ENCODE assay signal across 21 mouse cellular contexts in the genomic region with DNA sequence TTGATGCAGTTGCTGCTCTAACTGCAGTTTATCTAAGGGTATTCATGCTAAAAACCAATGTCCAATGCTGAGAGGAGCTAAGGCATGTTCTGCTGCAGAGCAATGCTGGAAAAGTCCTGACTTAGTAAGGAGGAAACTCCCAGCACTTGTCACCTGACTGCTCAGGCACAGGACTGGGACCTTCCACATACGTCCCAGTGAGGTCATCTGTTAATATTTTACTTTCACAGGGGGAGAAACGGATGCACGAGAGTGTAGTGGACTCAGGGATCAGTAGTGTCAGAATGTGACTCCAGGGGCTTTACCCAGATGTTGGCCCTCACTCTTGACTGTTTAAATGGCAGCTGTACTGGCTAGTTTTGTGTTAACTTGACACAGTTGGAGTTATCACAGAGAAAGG.
"Had no signal": no experiment of that assay in that cellular context is flagged by ENCODE, and none has a peak within 500 bp of the region (broad histone marks: within the 10 kb centered on the region; RNA-seq: fewer than 3 reads in every experiment).

No protein-coding gene starts in this region.

- H3K27ac ChIP-seq: intestine, embryonic 15.5 days; layer of hippocampus, adult 2 months; limb, embryonic 10.5 days; limb, embryonic 13.5 days; lung, embryonic 15.5 days; midbrain, embryonic 10.5 days; midbrain, embryonic 13.5 days; neural tube, embryonic 13.5 days; stomach, embryonic 15.5 days had no signal

- H3K9ac ChIP-seq: intestine, embryonic 15.5 days; limb, embryonic 13.5 days; lung, embryonic 15.5 days; midbrain, embryonic 13.5 days; neural tube, embryonic 13.5 days; stomach, embryonic 15.5 days had no signal

- DNase-seq: layer of hippocampus, adult 9-11 months; lung, adult 18-20 months; lung, postnatal 10 days; lung, postnatal 36 days; retina, postnatal 1 day; right cerebral cortex, postnatal 25 days; spleen, adult 18-20 months; thymus, postnatal 25 days had no signal

- H3K4me3 ChIP-seq: intestine, embryonic 15.5 days; layer of hippocampus, adult 2 months; limb, embryonic 10.5 days; limb, embryonic 13.5 days; lung, embryonic 15.5 days; megakaryocyte, embryonic 14.5 days; midbrain, embryonic 10.5 days; midbrain, embryonic 13.5 days; myocyte; neural tube, embryonic 13.5 days; stomach, embryonic 15.5 days had no signal

- H3K27me3 ChIP-seq: lung, embryonic 15.5 days; neural tube, embryonic 13.5 days; stomach, embryonic 15.5 days had no signal

- H3K4me2 ChIP-seq: intestine, embryonic 15.5 days; limb, embryonic 13.5 days; lung, embryonic 15.5 days; midbrain, embryonic 13.5 days; neural tube, embryonic 13.5 days; stomach, embryonic 15.5 days had no signal

- H3K36me3 ChIP-seq: intestine, embryonic 15.5 days; limb, embryonic 10.5 days; limb, embryonic 13.5 days; lung, embryonic 15.5 days; midbrain, embryonic 10.5 days; midbrain, embryonic 13.5 days; neural tube, embryonic 13.5 days; stomach, embryonic 15.5 days had no signal

- H3K9me3 ChIP-seq: intestine, embryonic 15.5 days; limb, embryonic 10.5 days; limb, embryonic 13.5 days; lung, embryonic 15.5 days; megakaryocyte, embryonic 14.5 days; midbrain, embryonic 10.5 days; midbrain, embryonic 13.5 days; neural tube, embryonic 13.5 days; stomach, embryonic 15.5 days had no signal

- H3K4me1 ChIP-seq: intestine, embryonic 15.5 days; limb, embryonic 10.5 days; limb, embryonic 13.5 days; lung, embryonic 15.5 days; midbrain, embryonic 10.5 days; midbrain, embryonic 13.5 days; stomach, embryonic 15.5 days had no signal

- ATAC-seq: hindbrain, embryonic 16.5 days; intestine, embryonic 15.5 days; midbrain, embryonic 13.5 days; midbrain, embryonic 16.5 days had no signal
